Mouse (Mus musculus): ENCODE data around the gene Sh3bp5l. TPM values are rescaled to one million over a fixed set of nuclear protein-coding genes. Genes with fewer than 3 reads are reported as not detected.
A peak's percentile ranks its signal among the peaks of the same experiment; 100 is the strongest.
"Not testable (repeated sequence)": the region's sequence is repeated elsewhere in the genome, so short reads cannot be mapped to it uniquely, and the experiment has no call there.

The Sh3bp5l gene
- polyA plus RNA-seq, 1 experiment from 2014 or later, result 27.8 TPM

- 42% methylated on average over 7 of the region's 7 CpGs for WGBS
- Histone ChIP-seq H3K27ac (ENCODE audit: poor library complexity, severe bottlenecking) (no peak overlapping the region), H3K36me3 (no peaks in the 10 kb centered on the region), H3K27me3 (replicated peaks) (no peaks in the 10 kb centered on the region; the same call in 1 of the 2 replicates), H3K9me3 (replicated peaks) (no peaks in the 10 kb centered on the region), H3K4me3 (no peak overlapping the region), H3K4me2 (peak overlapping the region; percentile 51), H3K9ac (no peak overlapping the region), H3K4me1 (replicated peaks) (peaks cover 19% of the 10 kb centered on the region)
- ATAC-seq (ENCODE audit: insufficient number of reproducible peaks, low FRiP score), result no peak
Measured at GRCm38 (mm10) chr11:58303594-58303993, 26.9 kb upstream of the Sh3bp5l start.

- H3K4me2 ChIP-seq; H3K27me3 ChIP-seq (replicated peaks); H3K36me3 ChIP-seq; H3K9ac ChIP-seq; ATAC-seq (ENCODE audit: insufficient number of reproducible peaks, low FRiP score); H3K9me3 ChIP-seq (replicated peaks); H3K27ac ChIP-seq (ENCODE audit: poor library complexity, severe bottlenecking); H3K4me3 ChIP-seq: not testable (repeated sequence)
- H3K4me1 ChIP-seq (replicated peaks), result peaks cover 19% of the 10 kb centered on the region
- WGBS, result 85% methylated on average over 8 of the region's 8 CpGs
Measured at GRCm38 (mm10) chr11:58305299-58305698, 25.2 kb upstream of the Sh3bp5l start.

GRCm38 (mm10) chr11:58306860-58307308 is 23.6 kb upstream of the Sh3bp5l start, which contains the start of gene Zfp692:
Zfp692 (plus strand) TSS chr11:58307069.
- Histone ChIP-seq H3K9ac (peak within 1 kb of the TSS; percentile 85), H3K36me3 (peaks cover 5% of the 10 kb centered on the region; the same call in 1 of the 2 replicates), H3K4me1 (replicated peaks) (peaks cover 14% of the 10 kb centered on the region), H3K27me3 (replicated peaks) (no peaks in the 10 kb centered on the region; the same call in 1 of the 2 replicates), H3K9me3 (replicated peaks) (no peaks in the 10 kb centered on the region), H3K4me2 (peak within 1 kb of the TSS; percentile 99), H3K27ac (ENCODE audit: poor library complexity, severe bottlenecking) (no peak within 1 kb of the TSS), H3K4me3 (peak within 1 kb of the TSS; percentile 56)
- under 1% methylated on average over 34 of the region's 34 CpGs for WGBS
- peak; percentile 74 for ATAC-seq (ENCODE audit: insufficient number of reproducible peaks, low FRiP score)

- WGBS, result under 1% methylated on average over 42 of the region's 42 CpGs
- H3K4me1 ChIP-seq (replicated peaks), result peaks cover 14% of the 10 kb centered on the region
- no peak overlapping the region for H3K27ac ChIP-seq (ENCODE audit: poor library complexity, severe bottlenecking)
- H3K27me3 ChIP-seq (replicated peaks), result no peaks in the 10 kb centered on the region; the same call in 1 of the 2 replicates
- H3K9me3 ChIP-seq (replicated peaks), result no peaks in the 10 kb centered on the region
- peak overlapping the region; percentile 99 for H3K4me2 ChIP-seq
- H3K36me3 ChIP-seq, result peaks cover 5% of the 10 kb centered on the region; the same call in 1 of the 2 replicates
- peak overlapping the region; percentile 56 for H3K4me3 ChIP-seq
- ATAC-seq (ENCODE audit: insufficient number of reproducible peaks, low FRiP score), result peak; percentile 35
- H3K9ac ChIP-seq, result peak overlapping the region; percentile 85
Measured at GRCm38 (mm10) chr11:58307411-58308080, 23.0 kb upstream of the Sh3bp5l start.

GRCm38 (mm10) chr11:58308661-58309060 is 21.9 kb upstream of the Sh3bp5l start:
- ATAC-seq (ENCODE audit: insufficient number of reproducible peaks, low FRiP score), result no peak

GRCm38 (mm10) chr11:58314069-58314468 is 16.5 kb upstream of the Sh3bp5l start:
- Histone ChIP-seq H3K9me3 (replicated peaks) (no peaks in the 10 kb centered on the region), H3K27ac (ENCODE audit: poor library complexity, severe bottlenecking) (no peak overlapping the region), H3K9ac (no peak overlapping the region), H3K27me3 (replicated peaks) (no peaks in the 10 kb centered on the region), H3K36me3 (peaks cover 51% of the 10 kb centered on the region), H3K4me1 (replicated peaks) (no peaks in the 10 kb centered on the region), H3K4me2 (no peak overlapping the region), H3K4me3 (no peak overlapping the region)
- 73% methylated on average over 6 of the region's 6 CpGs for WGBS
- no peak for ATAC-seq (ENCODE audit: insufficient number of reproducible peaks, low FRiP score)

More at GRCm38 (mm10) chr11:58308661-58309060, 21.9 kb upstream of the Sh3bp5l start:
- Histone ChIP-seq H3K4me3 (no peak overlapping the region), H3K4me1 (replicated peaks) (peaks cover 11% of the 10 kb centered on the region), H3K9me3 (replicated peaks) (no peaks in the 10 kb centered on the region), H3K27ac (ENCODE audit: poor library complexity, severe bottlenecking) (no peak overlapping the region), H3K9ac (no peak overlapping the region), H3K27me3 (replicated peaks) (no peaks in the 10 kb centered on the region; the same call in 1 of the 2 replicates), H3K4me2 (no peak overlapping the region), H3K36me3 (peaks cover 5% of the 10 kb centered on the region; the same call in 1 of the 2 replicates)
- 92% methylated on average over 9 of the region's 9 CpGs for WGBS

- H3K36me3 ChIP-seq, result peaks cover 52% of the 10 kb centered on the region
- no peaks in the 10 kb centered on the region for H3K4me1 ChIP-seq (replicated peaks)
- WGBS, result 94% methylated on average over 5 of the region's 5 CpGs
- ATAC-seq (ENCODE audit: insufficient number of reproducible peaks, low FRiP score), result no peak
- H3K4me3 ChIP-seq, result no peak overlapping the region
- no peak overlapping the region for H3K4me2 ChIP-seq
- no peak overlapping the region for H3K27ac ChIP-seq (ENCODE audit: poor library complexity, severe bottlenecking)
- no peaks in the 10 kb centered on the region for H3K9me3 ChIP-seq (replicated peaks)
- no peak overlapping the region for H3K9ac ChIP-seq
- H3K27me3 ChIP-seq (replicated peaks), result no peaks in the 10 kb centered on the region
Measured at GRCm38 (mm10) chr11:58315536-58316168, 14.9 kb upstream of the Sh3bp5l start.

GRCm38 (mm10) chr11:58316344-58316743 is 14.2 kb upstream of the Sh3bp5l start:
- ATAC-seq (ENCODE audit: insufficient number of reproducible peaks, low FRiP score), result no peak
- 79% methylated on average over 17 of the region's 17 CpGs for WGBS
- Histone ChIP-seq H3K9ac (no peak overlapping the region), H3K27ac (ENCODE audit: poor library complexity, severe bottlenecking) (no peak overlapping the region), H3K9me3 (replicated peaks) (no peaks in the 10 kb centered on the region), H3K4me1 (replicated peaks) (peaks cover under 1% of the 10 kb centered on the region; the same call in 1 of the 2 replicates), H3K36me3 (peaks cover 54% of the 10 kb centered on the region), H3K4me2 (no peak overlapping the region), H3K27me3 (replicated peaks) (no peaks in the 10 kb centered on the region), H3K4me3 (no peak overlapping the region)

GRCm38 (mm10) chr11:58316768-58317390 is 13.6 kb upstream of the Sh3bp5l start:
- no peak overlapping the region for H3K4me2 ChIP-seq
- no peaks in the 10 kb centered on the region for H3K9me3 ChIP-seq (replicated peaks)
- no peaks in the 10 kb centered on the region for H3K27me3 ChIP-seq (replicated peaks)
- H3K4me1 ChIP-seq (replicated peaks), result peaks cover 5% of the 10 kb centered on the region
- no peak overlapping the region for H3K27ac ChIP-seq (ENCODE audit: poor library complexity, severe bottlenecking)
- H3K36me3 ChIP-seq, result peaks cover 56% of the 10 kb centered on the region
- ATAC-seq (ENCODE audit: insufficient number of reproducible peaks, low FRiP score), result 0 out of 2 replicates have a peak, but pooled peaks have one; percentile 33
- no peak overlapping the region for H3K4me3 ChIP-seq
- 62% methylated on average over 28 of the region's 28 CpGs for WGBS
- no peak overlapping the region for H3K9ac ChIP-seq

GRCm38 (mm10) chr11:58322824-58323569 is 7.5 kb upstream of the Sh3bp5l start:
- under 1% methylated on average over 58 of the region's 63 CpGs for WGBS

More at GRCm38 (mm10) chr11:58322824-58323569, 7.5 kb upstream of the Sh3bp5l start:
- Histone ChIP-seq H3K4me1 (replicated peaks) (peaks cover 15% of the 10 kb centered on the region), H3K9me3 (replicated peaks) (no peaks in the 10 kb centered on the region), H3K27ac (ENCODE audit: poor library complexity, severe bottlenecking) (peak overlapping the region; percentile 96), H3K27me3 (replicated peaks) (no peaks in the 10 kb centered on the region), H3K4me2 (peak overlapping the region; percentile 90), H3K36me3 (peaks cover 35% of the 10 kb centered on the region), H3K4me3 (peak overlapping the region; percentile 62), H3K9ac (peak overlapping the region; percentile 82)
- ATAC-seq (ENCODE audit: insufficient number of reproducible peaks, low FRiP score), result peak; percentile 99

Measured in heart, embryonic 12.5 days (tissue).